Mouse (Mus musculus) mouse embryonic stem cell (cell line): Measurements from ENCODE around the gene Tenm3.
"Not testable (repeated sequence)": the region's sequence is repeated elsewhere in the genome, so short reads cannot be mapped to it uniquely, and the experiment has no call there.

ENCODE experiments used
- in situ Hi-C, 2 experiments: fragments of 300-500 bp; cut with MboI; formaldehyde crosslinking; loops; 1 replicate in 1 of 2; 3 replicates in 1 of 2; pipeline ENCODE4 v1.14.3; 2019 to 2020; ENCODE audit warnings: low sequenced_read_pairs in 2 of 2, low pct_unique_long_range_greater_than_20kb in 1 of 2, mixed read lengths in 1 of 2; ENCODE audit not compliant: unreplicated experiment in 1 of 2

The Tenm3 gene

GRCm38 (mm10) chr8:48183758-48184157 lies 660.0 kb downstream of the Tenm3 start:
- in situ Hi-C loops, result no loop called here

- in situ Hi-C loops, result no loop called here
These were observed 662.8 kb downstream of the Tenm3 start for GRCm38 (mm10) chr8:48181000-48181399.

- in situ Hi-C loops, result not testable (repeated sequence)
These were observed 663.6 kb downstream of the Tenm3 start for GRCm38 (mm10) chr8:48180146-48180545.

- in situ Hi-C loops, result no loop called here
These were observed 664.8 kb downstream of the Tenm3 start for GRCm38 (mm10) chr8:48178993-48179392.

GRCm38 (mm10) chr8:48177876-48178275 lies 665.9 kb downstream of the Tenm3 start:
- in situ Hi-C loops, result no loop called here
